Mouse (Mus musculus): ENCODE results near the gene Ptprn2.
"Not testable (repeated sequence)": the region's sequence is repeated elsewhere in the genome, so short reads cannot be mapped to it uniquely, and the experiment has no call there.

The Ptprn2 gene

GRCm38 (mm10) chr12:116485591-116486403, at the start of gene Ptprn2:
Gene Ptprn2, plus strand, starts transcription at chr12:116485720.
- DNase-seq (ENCODE audit: low spot score in 2 of 2) = peak; percentile 49 to 59

DNA sequence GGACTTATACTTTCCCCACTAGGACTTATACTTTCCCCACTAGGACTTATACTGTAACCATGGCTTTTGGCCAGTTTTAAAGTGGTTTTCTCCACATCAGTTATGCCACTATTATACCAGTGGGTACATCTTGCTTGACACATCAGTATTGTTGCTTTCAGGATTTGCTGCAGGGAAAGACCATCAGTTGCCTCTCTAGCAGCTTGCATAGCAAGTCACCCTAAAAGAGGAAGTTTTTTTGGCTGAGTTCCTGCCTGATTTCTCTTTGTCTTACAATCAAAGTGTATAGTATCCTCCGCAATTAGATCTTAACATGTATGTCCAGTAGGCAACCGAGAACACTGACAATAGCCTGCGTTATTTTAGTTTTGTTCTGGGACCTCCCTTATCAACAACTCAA, 49.4 kb upstream of the Ptprn2 start:
- no peak for DNase-seq (ENCODE audit: low spot score in 2 of 2)

DNA sequence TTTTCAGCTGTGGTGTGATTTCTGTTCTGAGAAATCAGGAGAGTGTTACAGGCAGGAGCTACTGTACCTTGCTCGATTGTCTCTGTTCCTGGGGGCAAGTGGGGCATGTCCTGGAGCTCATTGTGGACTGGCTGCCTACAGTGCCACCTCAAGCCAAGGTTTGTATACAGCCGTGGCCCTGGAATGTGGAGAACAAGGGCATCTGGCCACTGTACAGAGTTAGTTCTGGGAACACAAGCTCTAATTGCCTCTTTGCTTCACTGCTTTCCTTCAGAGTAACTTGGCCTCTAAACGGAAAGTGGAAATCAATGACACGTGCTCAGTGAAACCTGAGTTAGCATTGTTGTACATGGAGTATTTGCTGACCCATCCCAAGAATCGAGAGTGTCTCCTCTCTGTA, 46.9 kb upstream of the Ptprn2 start:
- no peak for DNase-seq (ENCODE audit: low spot score in 2 of 2)

GRCm38 (mm10) chr12:116442184-116442583, 43.3 kb upstream of the Ptprn2 start:
- no peak for DNase-seq (ENCODE audit: low spot score in 2 of 2)

GRCm38 (mm10) chr12:116449536-116449935, 36.0 kb upstream of the Ptprn2 start:
- DNase-seq (ENCODE audit: low spot score in 2 of 2) = no peak

GRCm38 (mm10) chr12:116460379-116461065, 25.0 kb upstream of the Ptprn2 start:
- DNase-seq (ENCODE audit: low spot score in 2 of 2) = no peak

DNA sequence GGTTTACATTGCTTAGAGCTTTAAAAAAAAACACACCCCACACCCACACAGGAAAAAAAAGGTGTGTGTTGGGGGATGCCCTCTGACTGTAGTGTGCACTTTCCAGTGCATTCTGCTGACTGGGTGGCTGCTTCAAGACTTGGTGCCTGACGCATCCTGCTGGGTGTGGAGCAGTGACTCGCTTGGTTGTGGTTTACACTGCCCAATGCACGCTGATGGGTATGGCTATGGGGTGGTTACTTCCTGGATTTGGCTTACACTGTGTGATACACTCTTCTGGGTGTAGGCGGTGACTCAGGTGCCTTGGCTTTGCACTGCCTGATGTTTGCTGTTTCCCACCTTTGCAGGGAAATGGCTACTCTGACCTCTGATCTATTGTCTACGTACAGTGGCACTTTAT, 18.5 kb upstream of the Ptprn2 start:
- no peak for DNase-seq (ENCODE audit: low spot score in 2 of 2)

GRCm38 (mm10) chr12:116468348-116468747, 17.2 kb upstream of the Ptprn2 start:
- no peak for DNase-seq (ENCODE audit: low spot score in 2 of 2)

GRCm38 (mm10) chr12:116469096-116469495, 16.4 kb upstream of the Ptprn2 start:
- DNase-seq (ENCODE audit: low spot score in 2 of 2) = no peak

GRCm38 (mm10) chr12:116473264-116473663, 12.3 kb upstream of the Ptprn2 start:
- DNase-seq (ENCODE audit: low spot score in 2 of 2) = no peak

- DNase-seq (ENCODE audit: low spot score in 2 of 2) = no peak
Measured at GRCm38 (mm10) chr12:116473761-116474160, 11.8 kb upstream of the Ptprn2 start.

DNA sequence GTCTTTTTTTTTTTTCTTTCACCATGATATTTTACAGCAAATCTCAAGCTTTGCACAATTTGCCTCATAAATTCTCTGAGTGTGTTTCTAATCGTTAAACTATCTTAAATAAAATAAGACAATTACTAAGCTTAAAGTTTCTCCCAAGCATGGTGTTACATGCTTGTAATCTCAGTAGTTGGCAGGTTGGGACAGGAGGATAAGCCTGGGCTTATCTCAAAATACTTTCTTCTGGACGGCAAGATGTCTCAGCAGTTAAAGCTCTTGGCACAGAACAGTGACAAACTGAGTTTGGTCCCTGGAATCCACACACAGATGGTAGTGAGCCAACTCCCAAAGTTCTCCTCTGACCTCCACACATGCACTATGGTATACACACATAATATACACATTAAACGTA, 10.8 kb upstream of the Ptprn2 start:
- no peak for DNase-seq (ENCODE audit: low spot score in 2 of 2)

- DNase-seq (ENCODE audit: low spot score in 2 of 2) = no peak
Measured at GRCm38 (mm10) chr12:116478771-116479170, 6.7 kb upstream of the Ptprn2 start.

GRCm38 (mm10) chr12:116481921-116482320, 3.6 kb upstream of the Ptprn2 start:
- DNase-seq (ENCODE audit: low spot score in 2 of 2) = no peak

- DNase-seq (ENCODE audit: low spot score in 2 of 2) = no peak
Measured at GRCm38 (mm10) chr12:116483581-116483980, 1.9 kb upstream of the Ptprn2 start.

DNA sequence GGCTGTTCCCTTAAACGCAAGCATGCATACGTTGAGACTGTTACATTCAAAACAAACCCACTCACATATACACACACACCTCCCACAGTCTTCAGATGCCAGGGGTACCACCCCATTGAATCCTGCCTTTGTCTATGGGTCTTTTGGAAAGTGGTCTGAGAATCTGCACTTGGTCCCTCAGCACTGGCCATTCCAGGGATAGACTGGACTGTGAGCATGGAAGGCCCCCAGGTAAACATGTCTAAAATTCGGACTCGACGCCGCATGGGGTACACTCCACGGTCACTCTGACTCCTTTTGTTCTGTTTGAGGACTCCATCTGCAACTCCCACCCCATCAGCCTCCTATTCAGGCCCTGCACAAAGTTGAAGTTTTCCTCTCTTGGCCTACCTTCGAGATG, 529 bp upstream of the Ptprn2 start:
- DNase-seq (ENCODE audit: low spot score in 2 of 2) = no peak

DNA sequence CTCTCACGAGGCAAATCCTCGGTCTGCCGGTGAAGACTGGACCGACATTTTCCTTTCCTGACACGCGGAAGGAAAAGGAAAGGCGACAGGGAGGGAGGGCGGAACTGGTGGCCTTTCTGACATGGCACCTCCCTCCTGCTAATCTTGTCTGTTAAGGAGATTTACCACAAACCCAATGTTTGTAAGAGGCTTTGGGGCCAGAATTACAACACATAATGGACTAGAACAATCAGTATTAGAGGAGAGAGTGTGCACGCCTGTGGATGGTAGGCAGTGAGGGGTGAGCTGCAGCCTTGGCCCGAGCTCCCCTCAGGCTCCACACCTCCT, 847 bp downstream of the Ptprn2 start:
- no peak for DNase-seq (ENCODE audit: low spot score in 2 of 2)

- DNase-seq (ENCODE audit: low spot score in 2 of 2) = peak in 1 of 2 experiments; percentile 36
Measured at GRCm38 (mm10) chr12:116488836-116489235, 3.3 kb downstream of the Ptprn2 start.

DNA sequence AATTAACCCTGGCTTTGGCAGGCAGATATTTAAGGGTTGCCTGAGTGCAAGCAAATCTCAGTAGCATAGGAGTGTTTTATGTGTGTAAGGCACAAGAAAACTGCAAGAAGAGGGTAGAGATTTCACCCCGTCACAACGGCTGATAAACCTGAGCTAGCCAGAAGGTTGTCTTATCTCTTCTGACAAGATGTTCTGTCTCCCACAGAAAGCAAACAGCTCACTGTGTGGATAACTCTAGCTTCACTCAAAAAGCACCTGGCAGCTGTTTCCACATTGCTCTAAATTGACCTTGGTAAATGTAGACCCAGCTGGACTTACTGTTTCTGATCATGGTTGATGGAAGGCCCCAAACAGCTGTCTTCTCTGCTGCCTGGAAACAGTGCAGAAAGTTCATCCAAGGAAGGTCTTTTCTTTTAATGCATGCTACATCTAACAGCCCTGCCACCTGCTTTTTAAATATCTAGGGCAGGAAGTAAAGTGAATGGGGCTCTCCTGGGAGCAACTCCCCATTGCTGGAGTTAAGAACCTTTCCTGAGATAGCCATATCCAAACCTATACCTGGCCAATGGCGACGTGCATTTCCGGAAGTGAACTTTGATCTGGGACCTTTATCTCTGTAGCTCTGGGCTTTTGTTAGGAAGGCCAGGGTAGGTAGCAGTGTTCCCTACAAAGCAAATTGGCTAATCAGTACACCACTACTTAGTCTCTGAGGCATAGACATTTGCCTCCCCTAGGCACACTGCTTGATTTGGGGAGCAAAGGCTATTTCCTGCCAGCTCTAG, 5.2 kb downstream of the Ptprn2 start:
- DNase-seq (ENCODE audit: low spot score in 2 of 2) = no peak

- DNase-seq (ENCODE audit: low spot score in 2 of 2) = no peak
Measured at GRCm38 (mm10) chr12:116498666-116499065, 13.1 kb downstream of the Ptprn2 start.

- no peak for DNase-seq (ENCODE audit: low spot score in 2 of 2)
Measured at GRCm38 (mm10) chr12:116500652-116501051, 15.1 kb downstream of the Ptprn2 start.

- DNase-seq (ENCODE audit: low spot score in 2 of 2) = no peak
Measured at GRCm38 (mm10) chr12:116512482-116512881, 27.0 kb downstream of the Ptprn2 start.

- not testable (repeated sequence) for DNase-seq (ENCODE audit: low spot score in 2 of 2)
Measured at GRCm38 (mm10) chr12:116513788-116514187, 28.3 kb downstream of the Ptprn2 start.

Measured in frontal cortex, postnatal 25 days (tissue).